Mouse (Mus musculus) bone marrow, adult 2 months (tissue): Measurements from ENCODE around the gene Sod1.

Experiments used
- CTCF ChIP-seq: fragments of 200-500 bp; IDR thresholded peaks from 2 replicates; pipeline ENCODE4 v1.5.1; 2011; ENCODE audit warnings: low read length, control low read depth; ENCODE audit not compliant: control insufficient read depth, insufficient read depth
- POLR2A ChIP-seq: fragments of 200-500 bp; IDR thresholded peaks from 2 replicates; pipeline ENCODE4 v1.6.1; 2011; ENCODE audit warnings: low read depth, mild to moderate bottlenecking, control low read depth, low read length, borderline replicate concordance; ENCODE audit not compliant: control insufficient read depth

- no peak for TF ChIP-seq POLR2A
- peak; percentile 48 for TF ChIP-seq CTCF
Observed at GRCm38 (mm10) chr16:90187453-90187852, 33.1 kb upstream of the Sod1 start.
